Mouse (Mus musculus): ENCODE measurements around the gene Eif4a1.

DNA sequence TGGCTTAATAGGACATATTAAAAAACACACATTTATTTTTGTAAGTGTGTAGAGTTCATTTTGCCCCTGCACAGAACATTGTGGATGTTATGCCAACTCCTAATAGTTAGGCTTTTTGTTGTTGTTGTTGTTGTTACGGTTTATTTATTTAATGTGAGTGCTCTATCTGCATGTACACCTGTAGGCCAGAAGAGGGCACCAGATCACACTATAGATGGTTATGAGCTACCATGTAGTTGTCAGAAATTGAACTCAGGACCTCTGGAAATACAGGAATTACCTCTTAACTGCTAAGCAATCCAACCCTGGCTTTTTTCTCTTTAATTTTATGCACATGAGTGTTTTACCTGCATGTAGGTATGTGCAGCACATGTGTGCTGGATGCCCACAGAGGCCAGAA lies 42.4 kb downstream of the Eif4a1 start:
- peak; percentile 19 for TF ChIP-seq CTCF (IDR thresholded peaks at IDR 0.05; ENCODE audit: control insufficient read depth, insufficient read depth, low read length)
- no peak for TF ChIP-seq POLR2A (IDR thresholded peaks at IDR 0.05; ENCODE audit: borderline replicate concordance, control insufficient read depth, low read depth, low read length)

Data from bone marrow, adult 2 months (tissue).